Mouse (Mus musculus) liver, embryonic 16.5 days (tissue): Measurements from ENCODE around the gene Celf2. TPM values are rescaled to one million over a fixed set of nuclear protein-coding genes. Genes with fewer than 3 reads are reported as not detected.

ENCODE experiments used
- ATAC-seq: fragments of 200-750 bp; cut with Nextera tagmentation; 2 replicates; pipeline ENCODE4 v1.8.0; 2017; ENCODE audit warnings: low read depth, mild to moderate bottlenecking, moderate number of reproducible peaks, moderate library complexity
- H3K27ac ChIP-seq: fragments of 300-500 bp; sonication (generic); 2 replicates; pipeline ENCODE4 v1.5.1; 2014; ENCODE audit warnings: mild to moderate bottlenecking, low read length
- H3K27me3 ChIP-seq: fragments of 300-500 bp; sonication (generic); 2 replicates; pipeline ENCODE4 v1.6.1; 2014; ENCODE audit warnings: low read depth, low read length, mixed read lengths; ENCODE audit not compliant: control insufficient read depth, insufficient read depth
- H3K36me3 ChIP-seq: fragments of 300-500 bp; sonication (generic); 2 replicates; pipeline ENCODE4 v1.6.1; 2014; ENCODE audit warnings: mild to moderate bottlenecking; ENCODE audit not compliant: control insufficient read depth, insufficient read depth
- H3K4me1 ChIP-seq: fragments of 300-500 bp; sonication (generic); 2 replicates; pipeline ENCODE4 v1.6.1; 2014; ENCODE audit warnings: low read depth, low read length, mixed read lengths; ENCODE audit not compliant: control insufficient read depth
- H3K4me2 ChIP-seq: fragments of 300-500 bp; sonication (generic); 2 replicates; pipeline ENCODE4 v1.6.1; 2014; ENCODE audit warnings: low read depth, low read length, mixed read lengths
- H3K4me3 ChIP-seq: fragments of 300-500 bp; sonication (generic); 2 replicates; pipeline ENCODE4 v1.5.1; 2014; ENCODE audit warnings: low read depth, mild to moderate bottlenecking, low read length
- H3K9ac ChIP-seq: fragments of 300-500 bp; sonication (generic); 2 replicates; pipeline ENCODE4 v1.6.1; 2014; ENCODE audit warnings: low read depth, low read length
- H3K9me3 ChIP-seq: fragments of 300-500 bp; sonication (generic); replicated peaks from 2 replicates; pipeline ENCODE4 v1.6.1; 2016; ENCODE audit warnings: low read length; ENCODE audit not compliant: control insufficient read depth
- WGBS: fragments of 180-500 bp; shearing (Covaris S2); extraction: QIAGEN DNeasy Blood & Tissue Kit; methylation state at CpG from one replicate; pipeline ENCODE4 v1.1.7; 2014; ENCODE audit not compliant: insufficient replicate concordance; 5-methylcytosine and 5-hydroxymethylcytosine counted together
- polyA plus RNA-seq: library from polyadenylated mRNA; unstranded; fragments of >200 nt; fragmentation: Nextera tagmentation; extraction: Ambion mirVana; gene quantifications from 2 replicates; pipeline ENCODE4 v1.2.1, GENCODE M21; 2015

The Celf2 gene
- polyA plus RNA-seq, 1 experiment from 2014 or later, result 10.0 TPM

DNA sequence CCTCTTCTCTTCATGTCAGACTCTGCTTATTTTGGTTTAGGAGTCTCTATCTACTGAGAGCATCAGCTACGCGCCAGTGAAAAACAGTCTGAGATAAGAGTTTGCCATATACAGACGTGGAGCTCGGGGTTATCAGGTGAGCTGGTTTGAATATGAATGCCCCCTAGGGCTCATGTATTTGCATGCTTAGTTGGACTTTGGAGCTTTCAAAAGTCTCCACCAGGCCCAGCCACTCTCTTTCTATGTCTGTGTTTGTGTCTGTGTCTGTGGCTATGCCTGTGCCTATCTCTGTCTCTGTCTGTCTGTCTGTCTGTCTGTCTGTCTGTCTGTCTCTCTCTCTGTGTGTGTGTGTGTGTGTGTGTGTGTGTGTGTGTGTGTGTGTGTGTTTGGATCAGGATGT is 272.1 kb downstream of the Celf2 start:
- Histone ChIP-seq H3K4me3 (no peak overlapping the region), H3K9me3 (no peaks in the 10 kb centered on the region), H3K4me1 (no peaks in the 10 kb centered on the region), H3K27me3 (no peaks in the 10 kb centered on the region), H3K27ac (no peak overlapping the region), H3K9ac (no peak overlapping the region), H3K36me3 (no peaks in the 10 kb centered on the region), H3K4me2 (no peak overlapping the region)
- 36% methylated on average over 4 of the region's 4 CpGs for WGBS
- no peak for ATAC-seq

- no peaks in the 10 kb centered on the region for H3K36me3 ChIP-seq
- H3K9me3 ChIP-seq, result no peaks in the 10 kb centered on the region
- no peak overlapping the region for H3K27ac ChIP-seq
- ATAC-seq, result no peak
- H3K27me3 ChIP-seq, result no peaks in the 10 kb centered on the region
- H3K9ac ChIP-seq, result no peak overlapping the region
- no peak overlapping the region for H3K4me3 ChIP-seq
- H3K4me2 ChIP-seq, result no peak overlapping the region
- 51% methylated on average over 3 of the region's 3 CpGs for WGBS
- H3K4me1 ChIP-seq, result no peaks in the 10 kb centered on the region
Observed at GRCm38 (mm10) chr2:7236452-7236851, 272.9 kb downstream of the Celf2 start.

DNA sequence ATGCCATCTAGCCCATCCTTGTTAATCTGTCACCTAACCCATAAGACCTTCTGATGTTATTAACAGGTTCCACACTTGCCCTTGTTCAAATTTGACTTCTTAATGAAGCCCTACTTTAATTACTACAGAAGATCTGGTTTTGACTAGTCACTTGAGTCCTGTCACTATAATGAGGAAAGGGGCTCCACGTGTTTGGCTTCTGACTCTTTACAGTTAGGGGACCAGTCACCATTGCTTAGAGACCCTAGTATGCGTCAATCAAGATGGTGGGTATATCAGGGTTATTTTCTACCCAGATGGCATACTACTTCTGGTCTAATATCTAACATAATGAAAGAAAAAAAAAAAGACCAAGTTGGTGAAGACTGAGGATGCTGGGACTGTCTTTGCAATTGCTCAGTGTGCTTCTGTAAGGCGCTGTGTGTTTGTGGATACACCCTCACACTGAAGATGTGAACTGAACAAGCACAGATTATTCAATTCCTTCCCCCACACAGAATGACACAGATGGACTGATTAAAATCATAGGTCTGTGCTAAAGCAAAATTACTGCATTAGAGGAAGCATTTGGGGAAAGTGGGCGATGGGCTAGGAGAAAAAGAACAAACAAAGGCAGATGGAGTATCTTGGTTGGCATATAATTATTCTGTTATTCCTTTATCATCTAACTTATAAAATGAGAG is 274.2 kb downstream of the Celf2 start:
- Histone ChIP-seq H3K4me3 (no peak overlapping the region), H3K27me3 (no peaks in the 10 kb centered on the region), H3K9me3 (no peaks in the 10 kb centered on the region), H3K4me1 (no peaks in the 10 kb centered on the region), H3K4me2 (no peak overlapping the region), H3K9ac (no peak overlapping the region), H3K27ac (no peak overlapping the region), H3K36me3 (no peaks in the 10 kb centered on the region)
- WGBS, result 65% methylated on average over 4 of the region's 4 CpGs
- ATAC-seq, result no peak

DNA sequence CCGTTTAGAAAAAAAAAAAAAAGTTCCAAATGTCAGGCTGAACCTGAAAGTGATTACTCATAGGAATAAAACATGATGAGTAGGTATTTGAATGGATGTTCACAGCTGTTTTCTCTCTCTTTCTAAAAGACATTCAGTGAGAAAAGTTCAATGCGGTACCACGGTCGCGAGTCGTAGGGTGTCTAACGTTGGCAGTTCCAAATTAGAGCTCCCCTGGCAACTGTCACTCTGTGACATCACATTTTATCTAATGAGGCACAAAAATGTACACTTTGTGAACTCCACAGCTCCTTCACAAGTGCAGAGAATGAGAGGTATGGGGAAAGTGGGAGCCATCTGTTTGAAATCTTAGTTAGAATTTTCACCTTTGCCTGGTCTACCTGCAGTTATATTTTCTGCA is 274.8 kb downstream of the Celf2 start:
- ATAC-seq, result no peak
- Histone ChIP-seq H3K4me1 (no peaks in the 10 kb centered on the region), H3K27me3 (no peaks in the 10 kb centered on the region), H3K36me3 (no peaks in the 10 kb centered on the region), H3K9me3 (no peaks in the 10 kb centered on the region), H3K9ac (no peak overlapping the region), H3K4me3 (no peak overlapping the region), H3K4me2 (no peak overlapping the region), H3K27ac (no peak overlapping the region)
- 80% methylated on average over 7 of the region's 7 CpGs for WGBS

GRCm38 (mm10) chr2:7233411-7233810 is 276.0 kb downstream of the Celf2 start:
- Histone ChIP-seq H3K36me3 (no peaks in the 10 kb centered on the region), H3K27me3 (no peaks in the 10 kb centered on the region), H3K9me3 (no peaks in the 10 kb centered on the region), H3K4me2 (no peak overlapping the region), H3K27ac (no peak overlapping the region), H3K9ac (no peak overlapping the region), H3K4me1 (no peaks in the 10 kb centered on the region), H3K4me3 (no peak overlapping the region)
- no peak for ATAC-seq
- 44% methylated on average over 2 of the region's 2 CpGs for WGBS

- no peaks in the 10 kb centered on the region for H3K4me1 ChIP-seq
- no peak overlapping the region for H3K4me3 ChIP-seq
- WGBS, result 56% methylated on average over 7 of the region's 7 CpGs
- H3K9ac ChIP-seq, result no peak overlapping the region
- no peaks in the 10 kb centered on the region for H3K27me3 ChIP-seq
- H3K36me3 ChIP-seq, result no peaks in the 10 kb centered on the region
- H3K27ac ChIP-seq, result no peak overlapping the region
- H3K9me3 ChIP-seq, result no peaks in the 10 kb centered on the region
- H3K4me2 ChIP-seq, result no peak overlapping the region
- ATAC-seq, result no peak
Observed at GRCm38 (mm10) chr2:7226785-7227184, 282.6 kb downstream of the Celf2 start.

GRCm38 (mm10) chr2:7224346-7225071 is 284.9 kb downstream of the Celf2 start:
- no peak overlapping the region for H3K4me3 ChIP-seq
- WGBS, result 48% methylated on average over 3 of the region's 3 CpGs

GRCm38 (mm10) chr2:7223538-7223937 is 285.8 kb downstream of the Celf2 start:
- no peak overlapping the region for H3K4me2 ChIP-seq
- no peaks in the 10 kb centered on the region for H3K9me3 ChIP-seq
- H3K27me3 ChIP-seq, result no peaks in the 10 kb centered on the region
- ATAC-seq, result no peak
- no peaks in the 10 kb centered on the region for H3K4me1 ChIP-seq
- no peak overlapping the region for H3K9ac ChIP-seq
- no peak overlapping the region for H3K27ac ChIP-seq
- 30% methylated on average over 2 of the region's 2 CpGs for WGBS
- no peak overlapping the region for H3K4me3 ChIP-seq
- H3K36me3 ChIP-seq, result no peaks in the 10 kb centered on the region

More at GRCm38 (mm10) chr2:7224346-7225071, 284.9 kb downstream of the Celf2 start:
- Histone ChIP-seq H3K27me3 (no peaks in the 10 kb centered on the region), H3K9ac (no peak overlapping the region), H3K4me1 (no peaks in the 10 kb centered on the region), H3K9me3 (no peaks in the 10 kb centered on the region), H3K4me2 (no peak overlapping the region), H3K36me3 (no peaks in the 10 kb centered on the region), H3K27ac (no peak overlapping the region)
- no peak for ATAC-seq

DNA sequence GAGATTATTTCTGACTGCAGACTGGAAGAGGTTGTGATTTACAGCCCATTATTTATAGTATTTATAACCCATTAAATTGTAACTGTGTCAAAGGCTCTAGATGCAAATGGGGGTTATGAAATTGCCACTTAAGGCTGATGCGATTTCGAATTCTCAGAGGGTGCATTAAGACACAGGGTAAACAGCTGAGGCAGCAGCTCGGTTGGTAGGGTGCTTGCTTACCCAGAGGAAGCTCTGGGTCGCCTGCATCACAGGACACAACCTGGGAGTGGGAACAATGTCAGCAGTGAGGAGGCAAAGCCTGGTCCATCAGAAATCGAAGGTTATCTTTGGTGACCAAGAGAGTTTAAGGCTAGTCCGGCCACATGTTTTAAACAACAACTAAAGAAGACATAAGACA is 286.5 kb downstream of the Celf2 start:
- Histone ChIP-seq H3K36me3 (no peaks in the 10 kb centered on the region), H3K9ac (no peak overlapping the region), H3K9me3 (no peaks in the 10 kb centered on the region), H3K4me2 (no peak overlapping the region), H3K4me1 (no peaks in the 10 kb centered on the region), H3K27me3 (no peaks in the 10 kb centered on the region), H3K27ac (no peak overlapping the region), H3K4me3 (no peak overlapping the region)
- WGBS, result 52% methylated on average over 6 of the region's 6 CpGs
- ATAC-seq, result no peak
